Mouse (Mus musculus) forebrain, embryonic 13.5 days (tissue): ENCODE results near the gene Mesd. TPM values are rescaled to one million over a fixed set of nuclear protein-coding genes. Genes with fewer than 3 reads are reported as not detected.
A peak's percentile ranks its signal among the peaks of the same experiment; 100 is the strongest.

Experiments used
- ATAC-seq: fragments of 200-750 bp; cut with Nextera tagmentation; 2 replicates; pipeline ENCODE4 v1.8.0; 2017
- H3K27ac ChIP-seq: fragments of 300-500 bp; sonication (generic); 2 replicates; pipeline ENCODE4 v1.5.1; 2015; ENCODE audit warnings: inconsistent platforms, mild to moderate bottlenecking, moderate library complexity
- H3K27me3 ChIP-seq: fragments of 300-500 bp; sonication (generic); 2 replicates; pipeline ENCODE4 v1.6.1; 2015; ENCODE audit warnings: mild to moderate bottlenecking, inconsistent platforms
- H3K36me3 ChIP-seq: fragments of 300-500 bp; sonication (generic); 2 replicates; pipeline ENCODE4 v1.6.1; 2015; ENCODE audit warnings: mild to moderate bottlenecking, inconsistent platforms; ENCODE audit not compliant: poor library complexity, severe bottlenecking
- H3K4me1 ChIP-seq: fragments of 300-500 bp; sonication (generic); 2 replicates; pipeline ENCODE4 v1.6.1; 2015; ENCODE audit warnings: inconsistent platforms
- H3K4me2 ChIP-seq: fragments of 300-500 bp; sonication (generic); 2 replicates; pipeline ENCODE4 v1.6.1; 2015; ENCODE audit warnings: inconsistent platforms, mild to moderate bottlenecking, moderate library complexity
- H3K4me3 ChIP-seq: fragments of 300-500 bp; sonication (generic); 2 replicates; pipeline ENCODE4 v1.5.1; 2015; ENCODE audit warnings: mild to moderate bottlenecking, inconsistent platforms
- H3K9ac ChIP-seq: fragments of 300-500 bp; sonication (generic); 2 replicates; pipeline ENCODE4 v1.6.1; 2015; ENCODE audit warnings: mild to moderate bottlenecking, inconsistent platforms
- H3K9me3 ChIP-seq: fragments of 300-500 bp; sonication (generic); replicated peaks from 2 replicates; pipeline ENCODE4 v1.6.1; 2016; ENCODE audit warnings: inconsistent platforms
- WGBS: fragments of 180-500 bp; shearing (Covaris S2); methylation state at CpG from one replicate; pipeline ENCODE4 v1.1.7; 2015; 5-methylcytosine and 5-hydroxymethylcytosine counted together
- polyA plus RNA-seq: library from polyadenylated mRNA; unstranded; fragments of >200 nt; fragmentation: Nextera tagmentation; extraction: Ambion mirVana; gene quantifications from 2 replicates; pipeline ENCODE4 v1.2.1, GENCODE M21; 2015

Gene Mesd
- polyA plus RNA-seq: 68.8 and 69.1 TPM in 2 replicates

GRCm38 (mm10) chr7:83884021-83884658 is at the start of gene Mesd, which contains the start of gene Tlnrd1:
Gene Mesd (plus strand): TSS chr7:83884466.
Gene Tlnrd1 (minus strand): TSS chr7:83884305.
- Histone ChIP-seq H3K4me1 (peaks cover 48% of the 10 kb centered on the region), H3K9me3 (no peaks in the 10 kb centered on the region), H3K9ac (peak within 1 kb of the TSS; percentile 90), H3K36me3 (peaks cover 10% of the 10 kb centered on the region), H3K4me2 (peak within 1 kb of the TSS; percentile 90), H3K27ac (peak within 1 kb of the TSS; percentile 90), H3K4me3 (peak within 1 kb of the TSS; percentile 75), H3K27me3 (no peaks in the 10 kb centered on the region)
- WGBS: 0% methylated on average over 61 of the region's 69 CpGs
- ATAC-seq: peak; percentile 86

GRCm38 (mm10) chr7:83838525-83839224 is 45.6 kb upstream of the Mesd start:
- 80% methylated on average over 5 of the region's 5 CpGs for WGBS
- H3K4me3 ChIP-seq: no peak overlapping the region
- no peak overlapping the region for H3K27ac ChIP-seq
- H3K36me3 ChIP-seq: no peaks in the 10 kb centered on the region
- no peak overlapping the region for H3K4me2 ChIP-seq
- H3K27me3 ChIP-seq: no peaks in the 10 kb centered on the region
- ATAC-seq: no peak
- no peaks in the 10 kb centered on the region for H3K9me3 ChIP-seq
- H3K4me1 ChIP-seq: no peaks in the 10 kb centered on the region
- no peak overlapping the region for H3K9ac ChIP-seq

DNA sequence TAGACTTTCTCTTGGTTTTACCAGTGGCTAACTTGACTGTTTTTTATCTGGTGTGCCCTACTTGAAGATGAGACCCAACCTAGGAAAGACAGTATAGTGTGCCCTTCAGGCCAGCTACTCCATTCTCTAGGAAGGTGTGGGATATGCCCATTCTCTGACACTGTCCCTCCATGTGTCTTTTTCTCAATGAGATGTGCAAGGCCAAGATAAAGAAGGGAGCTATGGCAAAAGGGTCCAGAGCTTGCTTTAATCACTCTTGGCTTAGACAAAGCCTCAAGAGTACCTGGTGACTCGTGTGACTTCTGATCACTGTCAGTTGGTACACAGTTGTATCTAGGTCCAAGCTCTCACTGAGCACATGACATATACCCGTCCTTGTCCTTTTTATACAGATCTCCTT is 44.2 kb upstream of the Mesd start:
- no peaks in the 10 kb centered on the region for H3K9me3 ChIP-seq
- WGBS: 84% methylated on average over 2 of the region's 2 CpGs
- H3K27me3 ChIP-seq: no peaks in the 10 kb centered on the region
- no peaks in the 10 kb centered on the region for H3K4me1 ChIP-seq
- no peak overlapping the region for H3K4me2 ChIP-seq
- H3K36me3 ChIP-seq: no peaks in the 10 kb centered on the region
- no peak for ATAC-seq
- no peak overlapping the region for H3K4me3 ChIP-seq
- no peak overlapping the region for H3K9ac ChIP-seq
- no peak overlapping the region for H3K27ac ChIP-seq

DNA sequence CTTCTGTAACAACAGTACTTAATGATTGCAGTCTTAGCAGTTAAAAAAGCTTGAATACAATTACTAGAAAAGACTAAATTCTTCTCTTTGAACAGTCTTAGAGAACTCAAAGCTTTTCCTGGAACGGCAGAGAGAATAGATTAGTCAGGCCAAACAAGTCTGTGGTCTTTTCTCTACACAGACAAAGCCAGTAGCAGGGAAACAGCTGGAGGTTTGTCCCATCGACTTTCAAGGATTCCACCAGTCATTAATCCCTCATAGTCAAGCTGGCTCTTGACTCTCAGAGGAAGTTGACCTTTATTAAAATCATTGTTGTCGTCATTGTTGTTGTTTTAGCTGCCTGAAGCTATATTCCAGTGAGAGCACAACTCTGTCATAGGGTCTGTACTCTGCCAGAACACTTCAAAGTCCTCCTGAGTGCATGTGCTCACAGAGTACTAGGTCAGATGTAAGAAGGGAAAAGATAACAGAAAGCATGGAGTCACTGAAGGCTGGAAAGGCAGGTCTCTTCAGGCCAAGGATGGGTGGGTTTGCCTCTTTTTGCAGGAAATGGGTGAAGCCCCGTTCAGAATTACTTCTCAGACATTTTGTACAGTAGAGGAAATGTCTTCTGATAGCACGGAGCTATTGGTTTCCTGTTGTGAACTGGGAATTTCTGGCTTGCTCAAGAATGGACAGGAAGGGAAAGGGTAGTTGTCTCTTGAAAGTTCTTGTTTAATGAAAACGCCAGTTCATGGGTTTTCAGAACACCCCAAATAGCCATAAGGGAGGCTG is 41.6 kb upstream of the Mesd start:
- H3K4me3 ChIP-seq: no peak overlapping the region
- no peak overlapping the region for H3K4me2 ChIP-seq
- no peaks in the 10 kb centered on the region for H3K9me3 ChIP-seq
- H3K27ac ChIP-seq: no peak overlapping the region
- ATAC-seq: no peak
- 54% methylated on average over 6 of the region's 6 CpGs for WGBS
- no peaks in the 10 kb centered on the region for H3K4me1 ChIP-seq
- no peaks in the 10 kb centered on the region for H3K27me3 ChIP-seq
- no peaks in the 10 kb centered on the region for H3K36me3 ChIP-seq
- H3K9ac ChIP-seq: no peak overlapping the region

DNA sequence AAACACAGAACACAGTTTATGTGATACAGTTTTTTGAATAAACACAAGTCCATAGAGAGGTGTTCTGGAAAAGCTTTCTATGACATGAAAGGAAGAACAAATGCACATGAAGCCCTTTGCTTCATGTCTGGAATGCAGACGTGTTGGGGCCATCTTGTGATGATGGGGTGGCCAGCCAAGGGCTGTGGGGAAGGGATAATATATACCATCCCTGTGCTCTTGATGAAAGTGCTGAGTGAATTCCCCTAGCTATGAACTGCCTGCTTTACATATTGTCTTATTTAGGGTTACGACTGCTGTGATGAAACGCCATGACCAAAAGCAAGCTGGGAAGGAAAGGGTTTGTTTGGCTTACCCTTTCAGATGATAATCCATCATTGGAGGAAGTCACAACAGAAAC is 39.5 kb upstream of the Mesd start:
- 91% methylated on average over 3 of the region's 3 CpGs for WGBS
- Histone ChIP-seq H3K27ac (no peak overlapping the region), H3K4me3 (no peak overlapping the region), H3K9me3 (no peaks in the 10 kb centered on the region), H3K4me2 (no peak overlapping the region), H3K36me3 (no peaks in the 10 kb centered on the region), H3K4me1 (no peaks in the 10 kb centered on the region), H3K9ac (no peak overlapping the region), H3K27me3 (no peaks in the 10 kb centered on the region)
- no peak for ATAC-seq

DNA sequence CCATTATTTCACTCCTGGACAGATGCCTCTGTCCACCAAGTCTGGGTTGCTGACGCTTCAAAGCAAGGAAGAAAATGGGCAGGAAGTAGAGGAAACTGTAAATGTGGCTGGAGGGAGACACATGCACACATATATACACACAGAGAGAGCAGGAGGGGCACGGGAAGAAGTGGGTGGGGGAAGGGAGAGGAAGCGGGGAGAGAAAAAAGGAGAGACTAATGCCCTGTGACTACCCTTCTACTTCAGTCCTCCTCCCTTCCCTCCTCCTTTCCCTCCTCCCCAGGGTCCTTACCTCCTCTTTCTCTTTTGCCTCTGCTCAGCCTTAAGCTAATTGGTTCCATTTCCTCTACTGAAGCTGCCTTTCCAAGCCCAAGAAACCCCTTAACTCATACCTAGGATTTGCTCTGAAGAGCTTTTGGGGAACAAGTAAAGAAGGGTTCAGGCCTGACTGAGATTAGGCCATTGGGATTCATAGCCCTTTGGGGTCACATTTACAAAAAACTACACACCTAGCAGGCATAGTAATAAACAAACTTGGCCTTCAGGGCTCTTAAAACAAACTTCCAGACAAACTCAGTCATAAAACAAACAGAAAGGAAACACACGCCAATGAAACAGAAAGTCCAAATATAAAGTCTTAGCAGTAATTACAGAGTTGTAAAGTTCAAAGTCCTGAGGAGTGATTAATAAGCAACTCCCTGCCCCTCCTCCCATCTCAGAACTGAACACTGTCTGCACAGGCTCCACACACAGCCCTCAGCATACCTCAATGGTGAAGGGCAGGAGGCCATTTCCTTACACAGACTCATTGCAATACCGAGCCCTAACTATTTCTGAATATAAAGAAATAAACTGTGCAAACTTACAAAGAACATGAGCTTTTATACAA is 36.8 kb upstream of the Mesd start:
- 51% methylated on average over 5 of the region's 5 CpGs for WGBS
- Histone ChIP-seq H3K27ac (no peak overlapping the region), H3K27me3 (no peaks in the 10 kb centered on the region), H3K36me3 (no peaks in the 10 kb centered on the region), H3K4me1 (no peaks in the 10 kb centered on the region; the same call in 1 of the 2 replicates), H3K9me3 (no peaks in the 10 kb centered on the region), H3K4me3 (no peak overlapping the region), H3K9ac (no peak overlapping the region), H3K4me2 (no peak overlapping the region)
- ATAC-seq: no peak

DNA sequence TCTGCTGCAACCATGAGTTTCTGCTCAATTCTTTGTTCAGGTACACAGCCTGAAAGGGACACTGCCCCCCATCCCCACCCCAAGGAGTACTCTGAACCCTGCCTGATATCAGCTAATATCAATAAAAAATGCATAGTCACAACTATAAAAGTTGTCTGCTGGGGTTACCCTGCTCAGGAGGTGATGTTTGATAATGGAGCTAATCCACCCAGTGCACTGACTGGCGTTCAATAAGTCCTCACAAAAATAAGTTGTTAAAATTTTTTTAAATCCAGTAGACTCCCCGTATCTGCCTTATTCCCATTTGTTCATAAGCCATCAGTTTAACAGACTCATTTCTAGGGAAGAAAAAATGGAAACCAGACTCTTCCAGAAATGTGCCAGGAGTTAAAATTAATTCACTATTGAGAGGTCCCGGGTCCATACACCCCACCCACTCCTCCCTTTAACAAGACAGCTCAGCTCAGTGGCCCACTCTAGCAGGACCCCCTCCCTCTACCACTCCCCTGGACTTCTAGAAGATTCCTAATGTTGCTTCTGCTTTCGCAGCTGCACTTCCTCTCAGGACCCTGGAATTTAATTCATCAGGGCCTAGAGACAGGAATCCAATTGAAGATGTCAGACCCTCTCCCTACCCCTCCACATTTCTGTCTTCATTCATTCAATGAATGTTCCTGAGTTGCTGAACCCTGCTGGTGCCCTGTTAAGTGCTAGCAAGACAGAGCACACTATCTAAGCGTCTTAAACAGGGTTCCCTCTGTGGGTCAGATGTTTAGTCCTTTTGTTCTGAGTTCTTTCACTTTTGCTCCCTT is 32.5 kb upstream of the Mesd start:
- WGBS: 52% methylated on average over 5 of the region's 5 CpGs
- no peaks in the 10 kb centered on the region for H3K36me3 ChIP-seq
- no peak overlapping the region for H3K4me2 ChIP-seq
- ATAC-seq: no peak
- no peak overlapping the region for H3K27ac ChIP-seq
- no peaks in the 10 kb centered on the region for H3K27me3 ChIP-seq
- no peaks in the 10 kb centered on the region for H3K9me3 ChIP-seq
- no peaks in the 10 kb centered on the region; the same call in 1 of the 2 replicates for H3K4me1 ChIP-seq
- H3K9ac ChIP-seq: no peak overlapping the region
- no peak overlapping the region for H3K4me3 ChIP-seq

DNA sequence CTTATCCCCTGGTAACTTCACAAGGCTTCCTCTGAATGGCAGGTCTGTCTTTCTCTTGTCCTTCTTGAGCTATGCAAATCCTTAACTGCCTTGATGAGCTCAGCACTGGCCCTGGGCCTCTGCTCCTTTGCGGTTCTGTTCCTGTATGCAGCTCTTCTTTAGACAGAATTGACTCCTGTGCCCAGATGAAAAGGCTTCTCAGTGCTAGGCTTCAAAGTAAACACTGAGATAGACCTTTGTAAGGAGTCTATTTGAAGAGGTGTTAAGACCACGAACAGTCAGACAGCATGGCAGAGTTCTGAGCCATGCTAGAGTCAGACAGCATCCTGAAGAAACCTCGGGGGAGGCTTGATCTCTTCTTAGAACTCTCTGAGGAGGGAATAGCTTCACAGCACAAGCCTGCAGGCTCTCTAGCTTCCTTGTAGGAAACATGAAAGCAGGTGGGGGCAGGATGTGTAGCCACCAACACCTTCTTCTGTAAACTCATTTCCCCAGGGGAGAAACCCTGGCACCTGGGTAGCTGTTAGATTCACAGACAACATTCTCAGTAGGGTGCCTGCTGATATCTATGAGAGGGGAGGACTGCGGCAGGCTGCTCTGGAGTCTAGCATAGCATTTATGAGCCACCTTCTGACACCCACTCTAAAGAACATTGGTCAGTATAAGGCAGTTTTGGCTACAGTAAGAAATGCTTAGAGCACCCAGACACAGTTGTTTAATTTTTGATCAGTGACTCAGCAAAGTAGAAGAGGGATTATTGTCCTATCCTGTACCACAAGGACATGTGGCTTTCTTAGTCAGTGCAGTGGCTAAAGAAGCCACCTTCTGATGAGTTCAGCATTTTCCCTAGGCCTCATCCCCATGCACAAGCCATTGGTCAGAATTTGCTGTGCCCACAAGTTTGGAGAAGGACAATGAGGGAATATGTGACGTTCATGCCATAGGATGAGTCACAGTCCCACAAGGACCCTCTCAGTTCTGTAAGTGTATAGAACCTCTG is 31.6 kb upstream of the Mesd start:
- H3K27ac ChIP-seq: no peak overlapping the region
- H3K4me2 ChIP-seq: no peak overlapping the region
- H3K27me3 ChIP-seq: no peaks in the 10 kb centered on the region
- no peak for ATAC-seq
- 34% methylated on average over 5 of the region's 5 CpGs for WGBS
- H3K9me3 ChIP-seq: no peaks in the 10 kb centered on the region
- no peaks in the 10 kb centered on the region for H3K36me3 ChIP-seq
- no peak overlapping the region for H3K4me3 ChIP-seq
- H3K9ac ChIP-seq: no peak overlapping the region
- H3K4me1 ChIP-seq: no peaks in the 10 kb centered on the region; the same call in 1 of the 2 replicates

DNA sequence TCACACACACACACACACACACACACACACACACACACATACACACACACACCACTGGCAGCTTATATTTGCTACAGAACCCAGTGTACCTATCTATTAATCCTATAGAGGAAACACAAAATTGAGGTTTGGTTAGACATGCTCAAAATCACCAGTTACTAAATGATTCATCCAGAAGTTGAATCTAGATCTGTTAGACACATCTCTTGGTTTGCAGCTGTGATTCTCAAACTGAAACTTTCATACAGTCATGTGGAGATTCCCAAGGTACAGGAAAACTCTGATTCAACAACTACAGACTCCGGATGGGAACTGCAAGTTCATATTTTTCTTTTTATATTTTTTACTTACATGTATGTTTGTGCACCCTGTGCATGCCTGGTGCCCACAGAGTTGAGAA is 29.1 kb upstream of the Mesd start:
- no peak overlapping the region for H3K9ac ChIP-seq
- H3K27ac ChIP-seq: no peak overlapping the region
- H3K36me3 ChIP-seq: no peaks in the 10 kb centered on the region
- H3K4me1 ChIP-seq: no peaks in the 10 kb centered on the region; the same call in 1 of the 2 replicates
- ATAC-seq: no peak
- H3K9me3 ChIP-seq: no peaks in the 10 kb centered on the region
- 92% methylated on average over 1 of the region's 1 CpGs for WGBS
- H3K4me2 ChIP-seq: no peak overlapping the region
- H3K27me3 ChIP-seq: no peaks in the 10 kb centered on the region
- no peak overlapping the region for H3K4me3 ChIP-seq
